Comparison of ENCODE assay signal across 16 mouse cellular contexts in genomic region chr5:17889291-17889690, GRCm38 (mm10).
"Had no signal": no experiment of that assay in that cellular context is flagged by ENCODE, and none has a peak within 500 bp of the region (broad histone marks: within the 10 kb centered on the region; RNA-seq: fewer than 3 reads in every experiment).

No protein-coding gene starts in this region.

- H3K4me3 ChIP-seq: limb, embryonic 12.5 days; limb, embryonic 15.5 days; megakaryocyte, embryonic 14.5 days; midbrain, embryonic 10.5 days; midbrain, embryonic 13.5 days; neural tube, embryonic 13.5 days; stomach, embryonic 15.5 days had no signal

- H3K36me3 ChIP-seq: limb, embryonic 12.5 days; limb, embryonic 15.5 days; midbrain, embryonic 10.5 days; midbrain, embryonic 13.5 days; neural tube, embryonic 13.5 days; stomach, embryonic 15.5 days had no signal

- H3K9ac ChIP-seq: limb, embryonic 12.5 days; limb, embryonic 15.5 days; liver, embryonic 14.5 days; liver, postnatal 0 days; midbrain, embryonic 13.5 days; neural tube, embryonic 13.5 days; stomach, embryonic 15.5 days had no signal

- H3K4me1 ChIP-seq: limb, embryonic 12.5 days; limb, embryonic 15.5 days; megakaryocyte, embryonic 14.5 days; midbrain, embryonic 10.5 days; midbrain, embryonic 13.5 days; neural tube, embryonic 13.5 days; stomach, embryonic 15.5 days had no signal

- H3K27ac ChIP-seq: limb, embryonic 12.5 days; limb, embryonic 15.5 days; liver, embryonic 14.5 days; midbrain, embryonic 10.5 days; midbrain, embryonic 13.5 days; neural tube, embryonic 13.5 days; stomach, embryonic 15.5 days had no signal

- H3K4me2 ChIP-seq: limb, embryonic 12.5 days; limb, embryonic 15.5 days; liver, embryonic 11.5 days; midbrain, embryonic 13.5 days; neural tube, embryonic 13.5 days had no signal

- H3K9me3 ChIP-seq: limb, embryonic 12.5 days; limb, embryonic 15.5 days; megakaryocyte, embryonic 14.5 days; midbrain, embryonic 10.5 days; midbrain, embryonic 13.5 days; neural tube, embryonic 13.5 days; stomach, embryonic 15.5 days had no signal

- DNase-seq: left cerebral cortex, postnatal 4 days; liver, postnatal 0 days; retina, postnatal 1 day; right cerebral cortex, postnatal 25 days; spleen, adult 18-20 months; thymus, postnatal 36 days had no signal

- H3K27me3 ChIP-seq: limb, embryonic 12.5 days; limb, embryonic 15.5 days; megakaryocyte, embryonic 14.5 days; midbrain, embryonic 13.5 days; neural tube, embryonic 13.5 days; stomach, embryonic 15.5 days had no signal

- ATAC-seq: liver, postnatal 0 days; midbrain, embryonic 13.5 days; midbrain, embryonic 16.5 days had no signal
